Mouse (Mus musculus): ENCODE results near the gene Jph3. TPM values are rescaled to one million over a fixed set of nuclear protein-coding genes. Genes with fewer than 3 reads are reported as not detected.
A peak's percentile ranks its signal among the peaks of the same experiment; 100 is the strongest.

The Jph3 gene
- polyA plus RNA-seq, 1 experiment from 2014 or later, result 22.4 TPM

DNA sequence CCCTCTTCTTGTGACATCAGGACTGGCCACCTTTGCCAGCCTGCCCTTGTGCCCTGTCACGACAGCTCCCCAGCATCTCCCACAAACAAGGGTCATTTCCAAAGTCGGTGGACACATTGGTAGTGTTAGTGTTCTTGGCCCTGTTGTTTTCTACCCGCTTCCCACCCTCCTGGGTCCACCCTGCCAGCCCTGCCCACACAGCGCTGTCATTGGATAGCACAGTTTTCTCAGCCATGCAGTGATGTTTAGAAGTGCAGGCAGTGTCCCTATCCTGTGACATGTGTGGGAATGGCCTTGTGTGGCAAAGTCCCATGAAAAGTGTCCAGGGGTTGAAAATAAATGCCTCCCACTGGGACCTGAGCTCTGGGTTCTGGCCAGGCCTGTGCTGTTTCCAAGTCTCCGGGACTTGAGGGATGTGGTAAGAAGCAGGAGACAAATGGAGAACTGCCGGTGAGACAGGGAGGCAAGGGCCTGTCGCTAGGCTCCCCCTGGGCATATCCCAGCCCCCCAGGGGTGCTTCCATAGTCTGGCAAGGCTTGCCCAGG is 36.2 kb downstream of the Jph3 start:
- WGBS, result 82% methylated on average over 7 of the region's 7 CpGs
- Histone ChIP-seq H3K9me3 (no peaks in the 10 kb centered on the region), H3K27me3 (ENCODE audit: insufficient read depth, poor library complexity, severe bottlenecking) (no peaks in the 10 kb centered on the region), H3K4me1 (replicated peaks) (peaks cover 20% of the 10 kb centered on the region), H3K36me3 (no peaks in the 10 kb centered on the region), H3K27ac (no peak overlapping the region), H3K4me3 (no peak overlapping the region)
- DNase-seq (ENCODE audit: low spot score), result no peak

DNA sequence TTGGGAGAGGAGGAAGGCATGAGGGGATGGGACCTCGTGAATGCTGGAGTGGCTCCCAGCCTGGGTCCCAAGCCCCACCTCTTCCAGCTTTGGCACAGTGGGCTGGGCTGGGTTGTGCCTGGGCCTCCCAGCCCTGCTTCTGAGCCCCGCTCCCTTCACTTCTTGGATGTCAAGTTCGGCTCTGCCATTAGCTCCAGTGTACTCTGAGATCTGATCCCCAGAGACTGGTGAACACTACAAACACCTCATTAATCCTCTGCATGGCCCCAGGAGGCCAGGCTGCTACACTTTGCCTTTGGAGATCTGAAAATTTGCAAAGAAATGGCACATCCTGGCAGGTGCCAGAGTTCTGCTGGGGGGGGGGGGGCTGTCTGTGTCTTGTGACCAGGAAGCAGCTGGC is 39.7 kb downstream of the Jph3 start:
- H3K4me1 ChIP-seq (replicated peaks), result peaks cover 29% of the 10 kb centered on the region
- DNase-seq (ENCODE audit: low spot score), result no peak
- H3K4me3 ChIP-seq, result no peak overlapping the region
- WGBS, result 75% methylated on average over 3 of the region's 3 CpGs
- H3K27ac ChIP-seq, result no peak overlapping the region
- no peaks in the 10 kb centered on the region for H3K9me3 ChIP-seq
- no peaks in the 10 kb centered on the region for H3K36me3 ChIP-seq
- no peaks in the 10 kb centered on the region for H3K27me3 ChIP-seq (ENCODE audit: insufficient read depth, poor library complexity, severe bottlenecking)

DNA sequence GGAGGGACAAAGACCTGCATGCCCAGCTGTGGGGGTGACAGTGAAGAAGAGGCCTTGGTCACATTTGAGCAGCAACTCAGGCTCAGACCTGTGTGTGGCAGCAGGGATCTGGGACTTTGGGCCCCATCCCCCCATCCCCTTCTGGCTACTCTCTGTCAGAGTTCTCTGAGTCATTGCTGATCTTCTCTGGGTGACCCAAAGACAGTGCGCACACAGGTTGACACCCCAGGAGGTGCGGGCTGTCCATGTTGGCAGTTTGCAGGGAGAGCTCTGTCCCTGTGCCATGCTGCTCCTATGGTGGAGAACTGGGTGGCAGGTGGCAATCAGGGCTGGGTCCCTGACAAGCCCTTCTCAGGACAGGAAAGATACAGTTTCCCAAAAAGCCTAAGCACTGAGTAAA is 40.2 kb downstream of the Jph3 start:
- Histone ChIP-seq H3K36me3 (no peaks in the 10 kb centered on the region), H3K4me1 (replicated peaks) (peaks cover 29% of the 10 kb centered on the region), H3K27me3 (ENCODE audit: insufficient read depth, poor library complexity, severe bottlenecking) (no peaks in the 10 kb centered on the region), H3K4me3 (no peak overlapping the region), H3K9me3 (no peaks in the 10 kb centered on the region), H3K27ac (no peak overlapping the region)
- WGBS, result 87% methylated on average over 2 of the region's 2 CpGs
- no peak for DNase-seq (ENCODE audit: low spot score)

DNA sequence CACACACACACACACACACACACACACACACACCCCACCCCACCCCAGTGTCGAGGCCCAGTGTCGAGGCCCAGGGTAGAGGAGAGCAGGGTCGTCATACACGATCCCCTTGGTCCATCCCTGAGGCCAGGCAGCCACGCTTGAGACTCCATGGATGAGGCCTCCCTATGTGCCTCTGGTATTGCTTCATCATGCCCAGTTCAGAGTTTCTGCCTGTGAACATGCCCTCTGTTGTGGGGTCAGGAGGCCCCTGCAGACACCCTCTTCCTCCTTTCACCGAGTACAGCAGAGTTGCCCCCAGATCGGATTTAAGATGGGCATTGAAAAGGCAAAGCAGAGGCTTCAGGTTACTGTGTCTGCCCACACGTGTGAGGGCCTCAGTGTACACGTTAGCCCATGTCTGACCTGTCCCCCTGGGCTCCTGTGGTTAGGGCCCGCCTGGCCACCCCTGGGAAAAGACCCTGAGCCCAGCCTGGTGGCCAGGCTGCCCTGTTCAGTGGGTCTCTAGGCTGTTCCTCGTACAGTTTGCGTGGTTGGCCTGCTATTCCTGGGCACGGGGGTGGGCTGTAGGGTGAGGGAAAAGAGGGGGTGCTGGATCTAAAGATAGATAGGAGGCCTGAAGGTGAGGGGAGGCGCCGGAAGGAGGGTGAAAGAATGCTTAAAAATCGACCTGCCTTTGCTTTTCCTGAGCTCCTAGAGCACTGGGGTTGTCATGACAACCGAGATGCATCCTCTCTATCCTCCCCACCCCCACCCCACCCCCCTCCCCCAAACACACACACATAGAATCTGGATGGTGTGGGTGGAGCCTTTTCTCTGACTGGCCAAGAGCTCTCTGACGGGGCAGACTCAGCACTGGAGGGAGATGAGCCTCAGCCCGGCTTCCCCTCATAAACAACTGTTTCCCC is 41.7 kb downstream of the Jph3 start:
- WGBS, result 25% methylated on average over 19 of the region's 19 CpGs
- peak; percentile 62 for DNase-seq (ENCODE audit: low spot score)
- Histone ChIP-seq H3K36me3 (no peaks in the 10 kb centered on the region), H3K4me3 (peak overlapping the region; percentile 34), H3K27ac (peak overlapping the region; percentile 76), H3K9me3 (no peaks in the 10 kb centered on the region), H3K4me1 (replicated peaks) (peaks cover 29% of the 10 kb centered on the region), H3K27me3 (ENCODE audit: insufficient read depth, poor library complexity, severe bottlenecking) (no peaks in the 10 kb centered on the region)

DNA sequence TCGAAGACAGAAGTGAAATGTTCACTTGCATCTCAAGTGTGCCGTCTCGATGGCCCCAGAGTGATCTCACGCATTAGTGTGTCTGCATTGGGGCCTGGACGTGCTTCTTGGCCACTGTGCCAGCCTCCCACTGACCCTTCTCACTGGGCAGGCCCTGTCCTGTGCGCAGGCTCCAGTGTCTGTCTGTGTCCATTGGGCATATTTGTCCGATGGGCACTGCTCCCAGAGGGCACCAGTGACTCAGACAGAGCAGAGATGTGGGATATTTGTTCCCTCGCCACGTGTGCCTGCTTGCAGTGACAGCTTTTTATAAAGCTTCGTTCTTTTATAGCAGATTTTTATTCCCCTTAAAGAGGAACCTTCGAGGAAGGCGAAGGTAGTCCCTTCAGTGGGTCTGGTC is 44.5 kb downstream of the Jph3 start:
- H3K36me3 ChIP-seq, result no peaks in the 10 kb centered on the region
- H3K27ac ChIP-seq, result no peak overlapping the region
- DNase-seq (ENCODE audit: low spot score), result no peak
- WGBS, result 89% methylated on average over 12 of the region's 12 CpGs
- H3K4me3 ChIP-seq, result no peak overlapping the region
- H3K9me3 ChIP-seq, result no peaks in the 10 kb centered on the region
- H3K4me1 ChIP-seq (replicated peaks), result peaks cover 29% of the 10 kb centered on the region
- no peaks in the 10 kb centered on the region for H3K27me3 ChIP-seq (ENCODE audit: insufficient read depth, poor library complexity, severe bottlenecking)

DNA sequence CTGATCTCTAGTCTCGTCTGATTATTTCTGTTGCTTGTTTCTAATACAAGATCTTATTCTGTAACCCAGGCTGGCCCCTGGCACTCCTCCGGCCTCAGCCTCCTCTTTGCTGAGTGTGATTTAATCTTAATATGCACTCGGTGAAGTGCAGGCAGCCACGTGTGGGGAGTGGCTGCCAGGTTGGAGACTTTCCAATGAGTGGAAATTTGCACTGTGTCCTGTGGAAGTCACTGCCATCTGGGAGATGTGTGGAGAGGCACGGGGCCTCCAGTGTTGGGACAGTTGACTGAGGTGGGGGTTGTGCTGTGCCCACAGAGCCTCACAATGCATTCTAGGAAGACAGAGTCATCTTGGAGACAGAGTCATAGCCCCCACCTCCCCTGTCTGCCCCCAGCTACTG is 53.1 kb downstream of the Jph3 start:
- Histone ChIP-seq H3K36me3 (no peaks in the 10 kb centered on the region), H3K4me3 (no peak overlapping the region), H3K27me3 (ENCODE audit: insufficient read depth, poor library complexity, severe bottlenecking) (no peaks in the 10 kb centered on the region), H3K4me1 (replicated peaks) (peaks cover 25% of the 10 kb centered on the region; the same call in 1 of the 2 replicates), H3K9me3 (no peaks in the 10 kb centered on the region), H3K27ac (no peak overlapping the region)
- WGBS, result 82% methylated on average over 5 of the region's 5 CpGs
- DNase-seq (ENCODE audit: low spot score), result no peak

DNA sequence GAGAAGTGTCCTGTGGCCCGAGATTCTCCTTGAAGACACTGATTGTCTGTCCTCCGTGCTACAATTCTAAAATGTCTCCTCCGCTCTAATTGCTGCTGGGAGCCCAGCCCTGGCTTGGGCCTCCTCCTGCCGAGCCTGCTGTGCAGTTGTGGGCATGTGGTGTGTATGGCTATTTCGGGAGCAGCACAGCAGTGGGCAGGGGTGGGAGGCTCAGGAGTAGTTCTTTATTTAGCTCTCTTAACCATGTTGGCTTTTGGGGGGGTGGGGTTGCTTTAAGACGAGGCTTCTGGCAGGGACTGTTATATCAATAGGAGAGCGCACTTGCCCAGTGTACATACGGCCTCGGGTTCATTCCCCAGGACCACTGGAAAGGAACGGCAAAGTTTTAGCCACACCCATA is 57.1 kb downstream of the Jph3 start:
- no peak overlapping the region for H3K27ac ChIP-seq
- DNase-seq (ENCODE audit: low spot score), result no peak
- no peaks in the 10 kb centered on the region for H3K27me3 ChIP-seq (ENCODE audit: insufficient read depth, poor library complexity, severe bottlenecking)
- peaks cover 25% of the 10 kb centered on the region; the same call in 1 of the 2 replicates for H3K4me1 ChIP-seq (replicated peaks)
- 0 out of 2 replicates have a peak, but pooled peaks cover 6% of the 10 kb centered on the region for H3K36me3 ChIP-seq
- no peaks in the 10 kb centered on the region for H3K9me3 ChIP-seq
- H3K4me3 ChIP-seq, result no peak overlapping the region
- whole genome bisulfite sequencing, result 62% methylated on average over 10 of the region's 10 CpGs

DNA sequence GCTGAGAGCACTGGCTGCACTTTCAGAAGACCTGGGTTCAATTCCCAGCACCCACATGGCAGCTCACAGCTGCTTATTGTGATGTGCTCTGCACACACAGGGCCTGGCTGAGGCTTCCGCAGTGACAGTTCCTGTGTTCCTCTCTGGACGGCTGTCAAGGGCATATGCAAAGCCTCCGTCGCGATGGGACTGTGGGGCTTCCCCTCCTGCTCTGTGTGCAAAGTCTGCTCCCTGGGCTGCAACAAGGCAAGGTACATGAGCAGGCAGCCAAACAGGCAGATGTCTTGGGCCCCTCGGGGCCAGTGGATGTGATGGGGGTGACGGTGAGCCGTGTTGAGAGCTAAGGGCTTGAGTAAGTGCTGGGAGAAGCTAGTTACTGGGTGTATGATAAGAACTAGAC is 59.4 kb downstream of the Jph3 start:
- Histone ChIP-seq H3K36me3 (peaks cover 11% of the 10 kb centered on the region; the same call in 1 of the 2 replicates), H3K27ac (no peak overlapping the region), H3K9me3 (no peaks in the 10 kb centered on the region), H3K4me1 (replicated peaks) (peaks cover 33% of the 10 kb centered on the region), H3K4me3 (no peak overlapping the region), H3K27me3 (ENCODE audit: insufficient read depth, poor library complexity, severe bottlenecking) (no peaks in the 10 kb centered on the region)
- DNase-seq (ENCODE audit: low spot score), result no peak
- 84% methylated on average over 8 of the region's 8 CpGs for WGBS

DNA sequence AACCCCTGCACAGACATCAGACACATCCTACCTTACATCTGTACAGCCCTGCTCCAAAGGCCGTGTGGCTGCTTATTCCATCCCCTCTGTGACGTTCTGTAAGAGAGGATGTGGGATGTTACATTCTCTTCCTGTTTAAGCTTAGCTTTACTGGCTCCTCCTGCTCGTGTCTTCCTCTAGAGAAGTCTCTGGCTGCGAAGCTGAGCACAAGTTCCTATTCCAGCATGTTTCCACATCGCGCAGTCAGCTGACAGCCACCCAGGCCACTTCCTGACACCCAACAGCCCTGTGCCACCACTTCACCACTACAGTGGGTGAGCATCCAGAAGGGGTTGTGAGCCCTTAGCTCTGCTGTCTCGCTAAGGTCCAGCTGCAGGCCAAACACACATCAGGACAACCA is 62.7 kb downstream of the Jph3 start:
- no peak for DNase-seq (ENCODE audit: low spot score)
- Histone ChIP-seq H3K9me3 (no peaks in the 10 kb centered on the region), H3K4me1 (replicated peaks) (peaks cover 8% of the 10 kb centered on the region; the same call in 1 of the 2 replicates), H3K27ac (no peak overlapping the region), H3K27me3 (ENCODE audit: insufficient read depth, poor library complexity, severe bottlenecking) (no peaks in the 10 kb centered on the region), H3K36me3 (peaks cover 42% of the 10 kb centered on the region), H3K4me3 (no peak overlapping the region)
- WGBS, result 88% methylated on average over 7 of the region's 7 CpGs

DNA sequence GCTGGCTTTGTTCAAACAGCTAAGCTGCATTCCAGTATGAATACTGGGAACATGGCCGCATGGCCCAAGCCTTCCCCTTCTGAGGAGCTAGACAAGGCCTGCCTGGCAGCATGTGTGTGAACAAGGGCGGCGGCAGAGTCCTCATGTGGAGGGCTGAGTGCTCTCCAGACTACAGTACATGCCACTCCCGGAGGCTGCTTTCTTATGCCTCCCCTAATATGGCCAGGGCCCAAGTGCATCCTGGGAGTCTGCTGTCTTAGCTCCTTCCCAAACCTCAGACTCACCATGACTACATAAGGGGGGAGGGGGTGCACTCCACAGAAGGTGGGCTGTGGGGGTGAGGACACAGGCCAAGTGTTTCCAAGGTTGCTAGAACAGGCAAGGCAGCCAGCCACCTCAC is 63.2 kb downstream of the Jph3 start:
- 88% methylated on average over 4 of the region's 4 CpGs for WGBS
- no peak for DNase-seq (ENCODE audit: low spot score)
- H3K4me1 ChIP-seq (replicated peaks), result peaks cover 8% of the 10 kb centered on the region; the same call in 1 of the 2 replicates
- H3K27me3 ChIP-seq (ENCODE audit: insufficient read depth, poor library complexity, severe bottlenecking), result no peaks in the 10 kb centered on the region
- H3K27ac ChIP-seq, result no peak overlapping the region
- no peaks in the 10 kb centered on the region for H3K9me3 ChIP-seq
- H3K36me3 ChIP-seq, result peaks cover 47% of the 10 kb centered on the region
- H3K4me3 ChIP-seq, result no peak overlapping the region

DNA sequence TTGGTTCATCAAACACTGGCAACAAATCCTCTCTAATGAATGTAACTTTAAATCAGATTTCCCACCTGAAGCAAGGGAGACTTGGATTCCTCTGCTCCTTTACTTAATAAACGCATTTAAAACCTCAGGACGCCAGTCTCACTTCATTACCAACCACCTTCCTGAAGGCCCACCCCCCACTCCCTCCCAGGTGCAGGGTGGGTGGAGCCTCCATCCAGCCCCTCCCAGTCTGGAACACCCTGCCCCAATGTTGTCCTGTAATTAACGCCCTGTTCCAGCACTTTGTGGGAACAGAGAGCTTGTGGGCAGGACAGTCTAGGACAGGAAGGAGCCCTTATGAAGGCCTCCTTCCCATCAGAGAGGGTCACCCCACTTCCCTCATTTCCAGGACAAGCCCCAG is 64.7 kb downstream of the Jph3 start:
- H3K27me3 ChIP-seq (ENCODE audit: insufficient read depth, poor library complexity, severe bottlenecking), result no peaks in the 10 kb centered on the region
- H3K4me1 ChIP-seq (replicated peaks), result peaks cover 8% of the 10 kb centered on the region; the same call in 1 of the 2 replicates
- H3K27ac ChIP-seq, result no peak overlapping the region
- peaks cover 62% of the 10 kb centered on the region for H3K36me3 ChIP-seq
- no peak for DNase-seq (ENCODE audit: low spot score)
- no peaks in the 10 kb centered on the region for H3K9me3 ChIP-seq
- H3K4me3 ChIP-seq, result no peak overlapping the region
- WGBS, result 50% methylated on average over 3 of the region's 3 CpGs

DNA sequence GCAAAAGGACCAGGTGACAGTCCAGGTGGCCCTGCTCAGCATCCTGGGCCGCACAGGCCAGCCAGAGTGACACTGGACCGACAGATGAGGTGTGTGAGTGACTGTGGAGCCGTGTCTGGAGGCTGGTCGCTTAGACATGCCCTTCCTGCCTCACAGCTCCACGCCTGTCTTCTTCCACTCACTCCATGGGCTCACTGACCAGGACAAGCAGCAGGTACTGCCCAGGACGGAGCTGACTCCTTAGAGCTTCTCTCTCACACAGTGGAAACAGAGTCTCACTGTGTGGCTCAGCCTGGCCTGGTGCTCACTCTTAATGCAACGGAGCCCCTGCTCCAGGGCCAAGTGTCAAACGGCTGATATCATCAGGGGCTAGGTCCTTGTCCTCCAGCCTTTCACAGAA is 66.0 kb downstream of the Jph3 start:
- Histone ChIP-seq H3K4me1 (replicated peaks) (peaks cover 8% of the 10 kb centered on the region; the same call in 1 of the 2 replicates), H3K36me3 (peaks cover 75% of the 10 kb centered on the region), H3K27ac (no peak overlapping the region), H3K27me3 (ENCODE audit: insufficient read depth, poor library complexity, severe bottlenecking) (no peaks in the 10 kb centered on the region), H3K9me3 (no peaks in the 10 kb centered on the region), H3K4me3 (no peak overlapping the region)
- 93% methylated on average over 8 of the region's 8 CpGs for WGBS
- DNase-seq (ENCODE audit: low spot score), result no peak

DNA sequence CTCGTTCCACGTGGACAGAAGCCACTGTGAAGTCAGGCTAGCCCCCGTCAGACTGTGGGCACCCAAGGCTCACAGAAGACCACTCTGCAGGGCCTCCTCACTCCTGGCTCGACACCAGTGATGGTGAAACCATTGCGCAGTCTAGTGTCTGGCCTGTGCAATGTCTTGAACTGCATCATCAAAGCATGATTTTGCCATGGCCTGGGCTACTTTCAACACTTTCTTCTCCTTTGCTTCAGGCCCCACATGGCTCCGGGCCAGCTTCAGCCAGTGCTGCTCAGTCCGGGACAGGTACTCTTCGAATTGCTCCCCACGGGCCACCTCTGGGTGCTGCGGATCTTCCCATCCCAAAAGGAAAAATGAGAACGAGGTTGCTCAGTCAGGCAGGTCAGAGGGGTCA is 67.0 kb downstream of the Jph3 start:
- no peak overlapping the region for H3K27ac ChIP-seq
- H3K4me1 ChIP-seq (replicated peaks), result peaks cover 8% of the 10 kb centered on the region; the same call in 1 of the 2 replicates
- no peaks in the 10 kb centered on the region for H3K9me3 ChIP-seq
- no peak overlapping the region for H3K4me3 ChIP-seq
- H3K27me3 ChIP-seq (ENCODE audit: insufficient read depth, poor library complexity, severe bottlenecking), result no peaks in the 10 kb centered on the region
- peaks cover 80% of the 10 kb centered on the region for H3K36me3 ChIP-seq
- no peak for DNase-seq (ENCODE audit: low spot score)
- 93% methylated on average over 11 of the region's 11 CpGs for WGBS

Measured in hindbrain, embryonic 10.5 days (tissue).